24 mouse cellular contexts compared by ENCODE assay signal in genomic region chr14:93794530-93794929, GRCm38 (mm10).
A peak's percentile ranks its signal among the peaks of the same experiment; 100 is the strongest.
DNase-seq lines count a peak whose midpoint lies in the region; TF ChIP-seq lines count a peak whose summit lies in the region.
"Had no signal": no experiment of that assay in that cellular context is flagged by ENCODE, and none has a peak within 500 bp of the region (broad histone marks: within the 10 kb centered on the region; RNA-seq: fewer than 3 reads in every experiment).

No protein-coding gene starts in this region.

- peak; percentile 4 to 22 for DNase-seq in heart, adult 18-20 months
- no peak for DNase-seq in heart, adult 9 months (ENCODE audit: low spot score in 2 of 2)
- DNase-seq in cerebellum, adult 11 months = peak; percentile 30
- peak; percentile 52 for DNase-seq in cerebellum, adult 8-10 months
- peak; percentile 47 to 58 for DNase-seq in cerebellum, postnatal 36 days
- no peak for DNase-seq in gastrocnemius, adult 2 months
- no peak for DNase-seq in adrenal gland, adult 18-20 months (ENCODE audit: low spot score in 2 of 2)
- DNase-seq: adrenal gland, adult 2 months; B cell, adult 2 months; gastrocnemius, postnatal 14 days; heart, adult 2 months; heart, postnatal 4 days; kidney, adult 18-20 months; left cerebral cortex, postnatal 4 days; lung, postnatal 36 days; thymus, adult 2 months had no signal

- no peak overlapping the region for H3K4me3 ChIP-seq in gastrocnemius, adult 2 months
- H3K4me3 ChIP-seq: heart, adult 2 months; left cerebral cortex, adult 2 months; limb, embryonic 15.5 days; liver, embryonic 15.5 days; lung, embryonic 15.5 days; megakaryocyte, embryonic 14.5 days; midbrain, embryonic 13.5 days had no signal

- TF ChIP-seq CTCF in gastrocnemius, adult 2 months (IDR thresholded peaks at IDR 0.05) = no peak

- H3K27ac ChIP-seq in gastrocnemius, adult 2 months = no peak overlapping the region
- H3K27ac ChIP-seq: heart, adult 2 months; hindbrain, embryonic 14.5 days; left cerebral cortex, adult 2 months; limb, embryonic 15.5 days; liver, embryonic 15.5 days; lung, embryonic 15.5 days; midbrain, embryonic 13.5 days; stomach, postnatal 0 days had no signal

- intact Hi-C loops in gastrocnemius, adult 2 months (cut with DNase I) = no loop called here

Comparison
In these comparisons a context has a peak if more than half of its experiments do, and no peak if none do; other contexts are left out.
1. DNase-seq: peak in heart, adult 18-20 months (2 of 2), cerebellum, adult 11 months (single experiment), cerebellum, adult 8-10 months (single experiment) and cerebellum, postnatal 36 days (2 of 2); none in heart, adult 9 months (0 of 2), gastrocnemius, adult 2 months (single experiment) and adrenal gland, adult 18-20 months (0 of 2).